Comparison of ENCODE assay signal across 8 mouse cellular contexts in genomic region chr4:125835250-125835649, GRCm38 (mm10).
A peak's percentile ranks its signal among the peaks of the same experiment; 100 is the strongest.
DNase-seq lines count a peak whose midpoint lies in the region; ATAC-seq lines count a peak whose summit lies in the region.

No protein-coding gene starts in this region.

- no peak overlapping the region for H3K9ac ChIP-seq in embryonic facial prominence, embryonic 13.5 days
- no peak overlapping the region for H3K9ac ChIP-seq in midbrain, embryonic 12.5 days (replicated peaks)

- DNase-seq in kidney, postnatal 10 days, result peak; percentile 77
- DNase-seq in kidney, adult 9 months, result no peak
- peak; percentile 83 for DNase-seq in R1 (ENCODE audit: low read depth, low spot score)
- DNase-seq in frontal cortex, postnatal 25 days (ENCODE audit: low spot score in 2 of 2), result no peak
- no peak for DNase-seq in cerebellum, postnatal 36 days
- no peak for DNase-seq in thymus, postnatal 10 days (ENCODE audit: low spot score in 2 of 2)

- no peaks in the 10 kb centered on the region for H3K27me3 ChIP-seq in embryonic facial prominence, embryonic 13.5 days
- H3K27me3 ChIP-seq in midbrain, embryonic 12.5 days, result peaks cover 8% of the 10 kb centered on the region

- H3K27ac ChIP-seq in embryonic facial prominence, embryonic 13.5 days, result no peak overlapping the region
- H3K27ac ChIP-seq in midbrain, embryonic 12.5 days (replicated peaks), result no peak overlapping the region

- H3K4me3 ChIP-seq in embryonic facial prominence, embryonic 13.5 days, result no peak overlapping the region
- H3K4me3 ChIP-seq in midbrain, embryonic 12.5 days, result no peak overlapping the region

- peak overlapping the region; percentile 31; the same call in 1 of the 2 replicates for H3K4me2 ChIP-seq in embryonic facial prominence, embryonic 13.5 days
- peak overlapping the region; percentile 14; the same call in 1 of the 2 replicates for H3K4me2 ChIP-seq in midbrain, embryonic 12.5 days (replicated peaks)

- under 1% methylated on average over 8 of the region's 8 CpGs for WGBS in embryonic facial prominence, embryonic 13.5 days
- 1% methylated on average over 8 of the region's 8 CpGs for WGBS in midbrain, embryonic 12.5 days

- 0 out of 2 replicates have a peak, but pooled peaks cover 3% of the 10 kb centered on the region for H3K4me1 ChIP-seq in embryonic facial prominence, embryonic 13.5 days
- no peaks in the 10 kb centered on the region for H3K4me1 ChIP-seq in midbrain, embryonic 12.5 days

- no peaks in the 10 kb centered on the region for H3K9me3 ChIP-seq in embryonic facial prominence, embryonic 13.5 days
- no peaks in the 10 kb centered on the region for H3K9me3 ChIP-seq in midbrain, embryonic 12.5 days

- no peaks in the 10 kb centered on the region for H3K36me3 ChIP-seq in embryonic facial prominence, embryonic 13.5 days
- no peaks in the 10 kb centered on the region for H3K36me3 ChIP-seq in midbrain, embryonic 12.5 days

- 0 out of 2 replicates have a peak, but pooled peaks have one; percentile 62 for ATAC-seq in embryonic facial prominence, embryonic 13.5 days (ENCODE audit: insufficient number of reproducible peaks, insufficient read depth, low FRiP score, low TSS enrichment, low read depth)
- no peak for ATAC-seq in midbrain, embryonic 12.5 days (ENCODE audit: low FRiP score, low read depth)

Comparison
In these comparisons a context has a peak if more than half of its experiments do, and no peak if none do; other contexts are left out.
1. DNase-seq: peak in kidney, postnatal 10 days (single experiment) and R1 (single experiment); none in kidney, adult 9 months (single experiment), frontal cortex, postnatal 25 days (0 of 2), cerebellum, postnatal 36 days (0 of 2) and thymus, postnatal 10 days (0 of 2).